Mouse (Mus musculus): ENCODE data around the gene Ank3.

GRCm38 (mm10) chr10:69645929-69646328, 247.4 kb downstream of the Ank3 start:
- TF ChIP-seq CTCF (conservative IDR thresholded peaks at IDR 0.05; ENCODE audit: low read length) (no peak), POU5F1 (IDR thresholded peaks at IDR 0.05; ENCODE audit: borderline replicate concordance, low read length) (no peak)

Measured in E14TG2a.4 (cell line).